Mouse (Mus musculus) lung, embryonic 14.5 days (tissue): ENCODE measurements around the gene Dhrs1. TPM values are rescaled to one million over a fixed set of nuclear protein-coding genes. Genes with fewer than 3 reads are reported as not detected.

Source experiments
- ATAC-seq: fragments of 200-750 bp; cut with Nextera tagmentation; 2 replicates; pipeline ENCODE4 v1.8.0; 2017; ENCODE audit warnings: mild to moderate bottlenecking, moderate TSS enrichment, moderate library complexity; ENCODE audit not compliant: insufficient read depth
- DNase-seq: peaks from one replicate; pipeline ENCODE4 v3.0.0-alpha.2; 2015
- H3K27ac ChIP-seq: fragments of 300-500 bp; sonication (generic); 2 replicates; pipeline ENCODE4 v1.5.1; 2014; ENCODE audit warnings: low read depth, mild to moderate bottlenecking, moderate library complexity
- H3K27me3 ChIP-seq: fragments of 300-500 bp; sonication (generic); 2 replicates; pipeline ENCODE4 v1.6.1; 2014; ENCODE audit warnings: low read length, control low read depth; ENCODE audit not compliant: insufficient read depth
- H3K36me3 ChIP-seq: fragments of 300-500 bp; sonication (generic); 2 replicates; pipeline ENCODE4 v1.6.1; 2014; ENCODE audit warnings: control low read depth; ENCODE audit not compliant: insufficient read depth
- H3K4me1 ChIP-seq: fragments of 300-500 bp; sonication (generic); 2 replicates; pipeline ENCODE4 v1.6.1; 2014; ENCODE audit warnings: antibody characterized with exemption, control low read depth; ENCODE audit not compliant: insufficient read depth
- H3K4me2 ChIP-seq: fragments of 300-500 bp; sonication (generic); 2 replicates; pipeline ENCODE4 v1.6.1; 2014; ENCODE audit warnings: mild to moderate bottlenecking
- H3K4me3 ChIP-seq: fragments of 300-500 bp; sonication (generic); 2 replicates; pipeline ENCODE4 v1.5.1; 2014; ENCODE audit warnings: low read depth, low read length
- H3K9ac ChIP-seq: fragments of 300-500 bp; sonication (generic); 2 replicates; pipeline ENCODE4 v1.6.1; 2014
- H3K9me3 ChIP-seq: fragments of 300-500 bp; sonication (generic); 2 replicates; pipeline ENCODE4 v1.6.1; 2016; ENCODE audit warnings: low read depth, low read length, control low read depth
- CTCF ChIP-seq: IDR thresholded peaks from 2 replicates; pipeline ENCODE4 v1.5.1; 2016; ENCODE audit warnings: antibody characterized with exemption, low read depth
- WGBS: fragments of 180-500 bp; shearing (Covaris S2); extraction: QIAGEN DNeasy Blood & Tissue Kit; methylation state at CpG from one replicate; pipeline ENCODE4 v1.1.7; 2014; 5-methylcytosine and 5-hydroxymethylcytosine counted together
- polyA plus RNA-seq: library from polyadenylated mRNA; unstranded; fragments of >200 nt; fragmentation: Nextera tagmentation; extraction: Ambion mirVana; gene quantifications from 2 replicates; pipeline ENCODE4 v1.2.1, GENCODE M21; 2014

Dhrs1 gene
- polyA plus RNA-seq, 1 experiment from 2014 or later: 76.7 TPM

DNA sequence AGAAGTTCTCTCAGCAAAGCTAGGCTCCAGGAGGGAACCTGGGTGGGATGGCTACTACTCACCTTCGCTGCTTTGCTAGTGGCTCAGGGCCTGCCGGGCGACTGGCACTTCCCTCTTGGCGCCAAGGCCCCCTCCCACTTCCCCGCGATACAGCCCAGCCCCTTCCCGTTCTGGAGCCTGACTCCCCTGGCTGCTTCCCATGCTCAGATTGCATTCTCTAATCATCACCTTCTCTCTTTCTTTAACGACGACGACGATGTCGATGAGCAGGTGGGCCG is 38.4 kb upstream of the Dhrs1 start, which contains the start of gene Adcy4:
Gene Adcy4 (minus strand): TSS at position 138 of the 278 bp plus-strand sequence.
- peak within 1 kb of the TSS; percentile 45 for H3K4me3 ChIP-seq
- DNase-seq (peak; percentile 51), ATAC-seq (no peak)
- H3K9ac ChIP-seq: peak within 1 kb of the TSS; percentile 48
- peaks cover 10% of the 10 kb centered on the region for H3K4me1 ChIP-seq
- H3K9me3 ChIP-seq: no peaks in the 10 kb centered on the region
- H3K4me2 ChIP-seq: peak within 1 kb of the TSS; percentile 69
- WGBS: 3% methylated on average over 13 of the region's 13 CpGs
- H3K36me3 ChIP-seq: 0 out of 2 replicates have a peak, but pooled peaks cover 6% of the 10 kb centered on the region
- no peak for TF ChIP-seq CTCF
- H3K27ac ChIP-seq: peak within 1 kb of the TSS; percentile 63; the same call in 1 of the 2 replicates
- H3K27me3 ChIP-seq: peaks cover 25% of the 10 kb centered on the region; the same call in 1 of the 2 replicates

- Histone ChIP-seq H3K9me3 (no peaks in the 10 kb centered on the region), H3K4me2 (peak overlapping the region; percentile 69), H3K36me3 (0 out of 2 replicates have a peak, but pooled peaks cover 6% of the 10 kb centered on the region), H3K9ac (peak overlapping the region; percentile 48), H3K27ac (peak overlapping the region; percentile 63; the same call in 1 of the 2 replicates), H3K4me1 (peaks cover 7% of the 10 kb centered on the region; the same call in 1 of the 2 replicates), H3K27me3 (peaks cover 21% of the 10 kb centered on the region; the same call in 1 of the 2 replicates), H3K4me3 (peak overlapping the region; percentile 45)
- TF ChIP-seq CTCF: no peak
- ATAC-seq (peak; percentile 62; the same call in 1 of the 2 replicates), DNase-seq (peak; percentile 88)
- WGBS: 1% methylated on average over 31 of the region's 31 CpGs
Measured at GRCm38 (mm10) chr14:55783171-55783957, 37.9 kb upstream of the Dhrs1 start.

GRCm38 (mm10) chr14:55782361-55782960 is 37.0 kb upstream of the Dhrs1 start:
- Histone ChIP-seq H3K9me3 (no peaks in the 10 kb centered on the region), H3K4me1 (peaks cover 7% of the 10 kb centered on the region; the same call in 1 of the 2 replicates), H3K4me3 (peak overlapping the region; percentile 45), H3K27me3 (peaks cover 13% of the 10 kb centered on the region; the same call in 1 of the 2 replicates), H3K9ac (peak overlapping the region; percentile 25; the same call in 1 of the 2 replicates), H3K27ac (peak overlapping the region; percentile 30; the same call in 1 of the 2 replicates), H3K36me3 (0 out of 2 replicates have a peak, but pooled peaks cover 6% of the 10 kb centered on the region), H3K4me2 (peak overlapping the region; percentile 69)
- TF ChIP-seq CTCF: no peak
- ATAC-seq (no peak), DNase-seq (no peak)
- 50% methylated on average over 9 of the region's 9 CpGs for WGBS

- H3K9ac ChIP-seq: no peak overlapping the region
- WGBS: 13% methylated on average over 14 of the region's 14 CpGs
- H3K4me1 ChIP-seq: peaks cover 7% of the 10 kb centered on the region; the same call in 1 of the 2 replicates
- H3K27ac ChIP-seq: no peak overlapping the region
- peak overlapping the region; percentile 69 for H3K4me2 ChIP-seq
- DNase-seq (peak; percentile 95), ATAC-seq (peak; percentile 69; the same call in 1 of the 2 replicates)
- peaks cover 12% of the 10 kb centered on the region; the same call in 1 of the 2 replicates for H3K27me3 ChIP-seq
- no peaks in the 10 kb centered on the region for H3K9me3 ChIP-seq
- peak; percentile 99 for TF ChIP-seq CTCF
- 0 out of 2 replicates have a peak, but pooled peaks cover 6% of the 10 kb centered on the region for H3K36me3 ChIP-seq
- H3K4me3 ChIP-seq: peak overlapping the region; percentile 9; the same call in 1 of the 2 replicates
Measured at GRCm38 (mm10) chr14:55781310-55781709, 35.8 kb upstream of the Dhrs1 start.

DNA sequence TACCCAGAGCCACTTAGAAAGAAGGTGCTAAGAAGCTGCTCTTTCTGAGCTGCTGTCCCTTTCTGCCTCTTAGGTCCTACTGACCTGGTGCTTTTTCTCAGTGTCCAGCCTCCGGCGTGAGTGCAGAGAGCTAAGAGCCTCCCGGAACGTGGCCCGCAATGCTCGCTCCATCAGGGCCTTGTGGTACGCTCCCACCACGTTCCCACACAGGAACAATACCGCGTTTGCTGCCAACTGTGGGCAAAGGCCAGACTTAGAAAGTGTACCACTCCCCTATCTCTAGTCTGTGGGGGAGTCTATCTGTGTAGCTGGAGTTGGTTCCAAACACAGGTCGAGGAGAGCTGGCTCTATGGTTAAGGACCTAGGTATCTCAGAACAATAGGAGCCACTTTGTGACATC is 35.2 kb upstream of the Dhrs1 start:
- 79% methylated on average over 11 of the region's 11 CpGs for whole genome bisulfite sequencing
- Histone ChIP-seq H3K4me2 (no peak overlapping the region), H3K4me3 (no peak overlapping the region), H3K36me3 (0 out of 2 replicates have a peak, but pooled peaks cover 6% of the 10 kb centered on the region), H3K27me3 (peaks cover 12% of the 10 kb centered on the region; the same call in 1 of the 2 replicates), H3K9ac (no peak overlapping the region), H3K27ac (no peak overlapping the region), H3K9me3 (no peaks in the 10 kb centered on the region), H3K4me1 (peaks cover 7% of the 10 kb centered on the region; the same call in 1 of the 2 replicates)
- DNase-seq: no peak
- TF ChIP-seq CTCF: no peak
- no peak for ATAC-seq

DNA sequence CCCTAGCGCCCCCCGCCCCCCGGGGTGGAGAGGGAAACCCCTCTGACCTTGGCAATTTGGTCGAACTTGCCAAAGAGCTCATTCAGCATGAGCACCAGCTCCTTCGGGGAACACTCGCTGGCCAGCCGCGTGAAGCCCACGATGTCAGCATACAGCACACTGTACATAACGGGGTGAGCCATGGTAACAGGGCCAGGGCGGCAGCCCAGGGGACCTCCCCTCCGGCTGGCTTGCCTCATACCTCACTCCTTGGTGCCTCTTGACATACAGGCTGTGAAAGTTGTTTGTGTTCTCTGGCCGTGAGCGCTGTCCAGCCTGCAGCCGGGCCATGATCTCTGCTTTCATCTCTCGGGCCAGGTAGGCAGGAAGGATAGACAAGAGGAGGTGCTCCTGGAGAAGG is 34.2 kb upstream of the Dhrs1 start:
- H3K9me3 ChIP-seq: no peaks in the 10 kb centered on the region
- H3K9ac ChIP-seq: no peak overlapping the region
- H3K4me3 ChIP-seq: no peak overlapping the region
- H3K36me3 ChIP-seq: 0 out of 2 replicates have a peak, but pooled peaks cover 6% of the 10 kb centered on the region
- DNase-seq (no peak), ATAC-seq (no peak)
- no peak overlapping the region for H3K4me2 ChIP-seq
- no peak for TF ChIP-seq CTCF
- 37% methylated on average over 16 of the region's 16 CpGs for WGBS
- peaks cover 7% of the 10 kb centered on the region; the same call in 1 of the 2 replicates for H3K27me3 ChIP-seq
- no peak overlapping the region for H3K27ac ChIP-seq
- H3K4me1 ChIP-seq: peaks cover 7% of the 10 kb centered on the region; the same call in 1 of the 2 replicates
